Mouse (Mus musculus) spleen, adult 2 months (tissue): ENCODE results near the gene Olfr1105. TPM values are rescaled to one million over a fixed set of nuclear protein-coding genes. Genes with fewer than 3 reads are reported as not detected.

ENCODE experiments used
- DNase-seq, 2 experiments: peaks; one replicate each; pipeline versions ENCODE4 v3.0.0 to v3.0.0-alpha.2; 2012 to 2021; ENCODE audit warnings: low spot score in 2 of 2, low read depth in 1 of 2
- H3K27ac ChIP-seq: fragments of 200-500 bp; 2 replicates; pipeline ENCODE4 v1.5.1; 2012; ENCODE audit warnings: low read length, inconsistent platforms; ENCODE audit not compliant: insufficient read depth
- H3K27me3 ChIP-seq: fragments of 200-500 bp; 2 replicates; pipeline ENCODE4 v1.6.1; 2012; ENCODE audit warnings: mild to moderate bottlenecking, moderate library complexity, low read length, inconsistent platforms; ENCODE audit not compliant: control insufficient read depth, insufficient read depth
- H3K36me3 ChIP-seq: fragments of 200-500 bp; 2 replicates; pipeline ENCODE4 v1.6.1; 2012; ENCODE audit warnings: mild to moderate bottlenecking, low read length, inconsistent platforms; ENCODE audit not compliant: control insufficient read depth, insufficient read depth
- H3K4me1 ChIP-seq: fragments of 200-500 bp; 2 replicates; pipeline ENCODE4 v1.6.1; 2011; ENCODE audit warnings: inconsistent platforms; ENCODE audit not compliant: control insufficient read depth, insufficient read depth, insufficient read length
- H3K4me3 ChIP-seq: fragments of 200-500 bp; 2 replicates; pipeline ENCODE4 v1.5.1; 2011; ENCODE audit warnings: mild to moderate bottlenecking, inconsistent platforms; ENCODE audit not compliant: insufficient read depth, insufficient read length; ENCODE audit errors: extremely low read depth
- CTCF ChIP-seq: fragments of 200-500 bp; IDR thresholded peaks from 2 replicates; pipeline ENCODE4 v1.5.1; 2011; ENCODE audit warnings: mild to moderate bottlenecking, inconsistent platforms; ENCODE audit not compliant: insufficient read depth, insufficient read length, insufficient replicate concordance; ENCODE audit errors: extremely low read depth
- POLR2A ChIP-seq: fragments of 200-500 bp; IDR thresholded peaks from 2 replicates; pipeline ENCODE4 v1.6.1; 2011; ENCODE audit warnings: low read depth, low read length, inconsistent platforms
- WGBS: fragments of 180-500 bp; shearing (Covaris S2); methylation state at CpG from one replicate; pipeline ENCODE4 v1.1.7; 2018; 5-methylcytosine and 5-hydroxymethylcytosine counted together
- polyA plus RNA-seq: library from polyadenylated mRNA; depleted of rRNA; stranded (reverse); fragments of >200 nt; gene quantifications from 2 replicates; pipeline ENCODE4 v1.2.3, GENCODE M21; 2012; rRNA removed

Olfr1105 gene
- not detected in 2 replicates for polyA plus RNA-seq

DNA sequence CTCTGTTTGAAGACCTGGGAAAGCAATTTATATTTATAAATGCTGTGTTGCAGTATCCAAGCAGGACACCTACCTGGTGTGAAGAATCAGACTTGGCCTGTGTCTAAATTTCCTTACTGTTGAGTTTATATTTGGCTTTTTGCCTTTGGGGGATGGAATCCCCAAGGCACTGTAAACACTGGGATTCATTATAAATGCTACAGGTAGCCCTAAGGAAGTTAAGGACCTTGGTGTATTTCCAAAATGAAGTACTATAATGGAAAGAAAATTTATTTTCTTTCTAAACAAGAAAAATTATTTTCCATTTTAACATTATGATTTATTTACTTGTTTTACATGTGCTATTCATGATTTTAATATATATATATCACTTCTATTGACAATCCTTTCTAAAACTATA, at the start of gene Olfr1105:
Gene Olfr1105 (minus strand): TSS at position 101 of the 400 bp plus-strand sequence.
- Histone ChIP-seq H3K27ac (no peak within 1 kb of the TSS), H3K4me1 (no peaks in the 10 kb centered on the region), H3K27me3 (no peaks in the 10 kb centered on the region), H3K36me3 (no peaks in the 10 kb centered on the region), H3K4me3 (no peak within 1 kb of the TSS)
- no peak for TF ChIP-seq CTCF
- no peak for TF ChIP-seq POLR2A
- no peak for DNase-seq

DNA sequence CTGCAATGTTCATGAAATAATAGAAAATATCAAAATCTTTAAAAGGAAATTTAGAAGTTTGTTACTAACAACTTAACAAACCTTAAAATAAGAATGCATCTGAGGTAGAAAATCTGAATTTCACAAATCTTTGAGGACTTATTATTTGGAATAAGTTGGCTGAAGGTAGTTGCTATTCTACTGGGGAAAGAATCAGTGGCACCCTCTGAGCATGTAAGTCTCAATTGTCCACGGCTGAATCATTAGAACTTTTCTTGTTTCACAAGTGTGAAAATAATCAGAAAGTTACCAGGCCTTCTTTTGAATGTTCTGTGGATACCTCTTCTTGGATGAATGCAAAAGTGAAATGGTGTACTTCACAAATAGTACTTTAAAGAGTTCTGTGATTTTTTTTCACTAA, 39.4 kb upstream of the Olfr1105 start, which contains the start of gene Olfr1107:
Gene Olfr1107 (minus strand): TSS at position 101 of the 400 bp plus-strand sequence.
- WGBS = 79% methylated on average over 1 of the region's 1 CpGs
- no peak within 1 kb of the TSS for H3K4me3 ChIP-seq
- H3K4me1 ChIP-seq = no peaks in the 10 kb centered on the region
- no peak for DNase-seq
- no peak within 1 kb of the TSS for H3K27ac ChIP-seq
- H3K27me3 ChIP-seq = no peaks in the 10 kb centered on the region
- TF ChIP-seq POLR2A (no peak), CTCF (no peak)
- H3K36me3 ChIP-seq = no peaks in the 10 kb centered on the region

DNA sequence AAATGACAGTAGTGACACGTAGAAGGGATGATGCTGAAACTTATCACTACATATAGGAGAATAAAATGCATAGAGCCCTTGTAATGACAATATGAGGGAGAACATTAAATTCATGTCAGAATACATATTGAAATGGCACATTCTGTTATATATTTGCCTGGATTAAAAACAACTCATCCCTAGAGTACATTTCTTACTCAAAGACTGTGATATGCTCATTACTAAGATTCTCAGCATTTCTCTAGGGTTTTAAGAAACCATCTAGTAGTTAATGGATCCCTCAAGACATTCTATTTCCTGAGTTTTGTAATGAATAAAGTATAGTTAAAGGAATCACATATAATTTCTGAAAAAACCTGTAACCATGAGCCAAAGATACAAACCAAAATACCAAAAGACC, 15.8 kb upstream of the Olfr1105 start, which contains the start of gene Olfr1106:
Gene Olfr1106 (minus strand): TSS at position 101 of the 400 bp plus-strand sequence.
- TF ChIP-seq POLR2A (no peak), CTCF (no peak)
- no peak within 1 kb of the TSS for H3K4me3 ChIP-seq
- no peak for DNase-seq
- no peaks in the 10 kb centered on the region for H3K36me3 ChIP-seq
- H3K27me3 ChIP-seq = no peaks in the 10 kb centered on the region
- H3K4me1 ChIP-seq = no peaks in the 10 kb centered on the region
- WGBS = 61% methylated on average over 1 of the region's 1 CpGs
- H3K27ac ChIP-seq = no peak within 1 kb of the TSS

DNA sequence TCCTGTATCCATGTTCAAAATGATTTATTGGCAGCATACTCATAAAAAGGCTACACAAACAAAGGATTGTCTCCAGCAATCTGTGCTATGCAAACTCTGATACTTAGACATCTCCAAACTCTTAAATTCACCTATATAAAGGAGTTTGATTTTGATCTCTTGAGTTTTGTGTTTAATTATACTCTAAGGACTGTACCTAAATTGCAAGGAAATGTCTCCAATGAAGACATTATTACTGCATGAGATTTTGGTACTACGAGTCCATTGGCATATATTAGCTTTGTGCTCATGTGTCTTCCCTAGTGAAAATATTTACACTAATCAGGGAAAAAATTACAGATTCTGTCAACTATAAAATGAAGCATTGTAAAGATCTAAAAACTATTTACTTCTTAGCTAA, 9.4 kb downstream of the Olfr1105 start, which contains the start of gene Olfr1104:
Gene Olfr1104 (minus strand): TSS at position 101 of the 400 bp plus-strand sequence.
- no peak for TF ChIP-seq CTCF
- TF ChIP-seq POLR2A = no peak
- no peak within 1 kb of the TSS for H3K27ac ChIP-seq
- H3K36me3 ChIP-seq = no peaks in the 10 kb centered on the region
- WGBS = 78% methylated on average over 1 of the region's 1 CpGs
- no peaks in the 10 kb centered on the region for H3K4me1 ChIP-seq
- no peak for DNase-seq
- H3K4me3 ChIP-seq = no peak within 1 kb of the TSS
- no peaks in the 10 kb centered on the region for H3K27me3 ChIP-seq

DNA sequence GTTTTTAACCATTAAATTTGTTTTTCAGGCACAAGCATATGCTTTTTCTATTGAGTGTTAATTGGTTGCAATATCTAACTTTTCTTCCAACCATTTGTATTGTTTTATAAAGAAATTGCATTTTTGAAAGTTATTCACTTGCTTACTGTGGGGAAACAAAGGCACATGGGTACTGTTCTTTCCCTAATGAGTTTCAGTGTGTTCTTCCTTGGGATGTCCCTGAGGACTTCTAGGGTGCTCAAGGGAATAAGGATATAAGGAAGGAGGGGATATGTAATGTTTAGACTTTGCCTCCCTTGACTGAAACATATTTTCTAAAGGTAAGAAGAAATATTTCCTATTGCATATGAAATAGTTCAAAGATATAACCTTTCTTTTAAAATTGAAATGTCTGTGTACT, 38.2 kb downstream of the Olfr1105 start, which contains the start of gene Olfr1102:
Gene Olfr1102 (plus strand): TSS at position 301 of the 400 bp plus-strand sequence.
- Histone ChIP-seq H3K27me3 (no peaks in the 10 kb centered on the region), H3K36me3 (no peaks in the 10 kb centered on the region), H3K4me3 (no peak within 1 kb of the TSS), H3K4me1 (no peaks in the 10 kb centered on the region), H3K27ac (no peak within 1 kb of the TSS)
- DNase-seq = no peak
- no peak for TF ChIP-seq CTCF
- TF ChIP-seq POLR2A = no peak

DNA sequence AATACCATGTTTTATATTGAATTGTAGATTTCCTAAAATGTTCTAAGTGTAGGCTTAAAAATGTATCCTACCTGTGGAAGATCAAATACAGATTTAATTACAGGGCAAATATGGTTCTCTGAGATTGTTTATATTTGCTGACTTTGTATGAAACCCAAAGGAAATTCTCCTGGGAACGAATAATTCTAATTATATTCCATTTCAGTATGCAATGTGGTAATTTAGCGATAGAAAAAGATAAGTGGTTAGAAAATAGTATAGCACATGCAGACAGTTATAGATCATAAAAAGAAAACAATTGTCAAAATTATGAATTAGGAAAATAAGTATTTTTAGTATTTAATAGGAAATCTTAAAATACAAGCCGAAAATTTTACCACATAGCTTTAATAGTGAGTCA, 45.2 kb downstream of the Olfr1105 start, which contains the start of gene Olfr1101:
Gene Olfr1101 (minus strand): TSS at position 101 of the 400 bp plus-strand sequence.
- no peaks in the 10 kb centered on the region for H3K27me3 ChIP-seq
- DNase-seq = no peak
- no peak within 1 kb of the TSS for H3K4me3 ChIP-seq
- H3K36me3 ChIP-seq = no peaks in the 10 kb centered on the region
- WGBS = 75% methylated on average over 3 of the region's 3 CpGs
- TF ChIP-seq POLR2A (no peak), CTCF (no peak)
- H3K4me1 ChIP-seq = no peaks in the 10 kb centered on the region
- no peak within 1 kb of the TSS for H3K27ac ChIP-seq

Other genes with a start within 250 kb of the Olfr1105 start
- gene Olfr141, start 226.5 kb downstream of the Olfr1105 start, polyA plus RNA-seq = not detected in 2 replicates
- gene Olfr1094, start 211.9 kb downstream of the Olfr1105 start, polyA plus RNA-seq = not detected in 2 replicates
- not detected in 2 replicates for gene Olfr1095, start 184.8 kb downstream of the Olfr1105 start, polyA plus RNA-seq
- gene Gm13723, start 161.7 kb downstream of the Olfr1105 start, polyA plus RNA-seq = not detected in 2 replicates
- not detected in 2 replicates for gene Olfr1097, start 144.3 kb downstream of the Olfr1105 start, polyA plus RNA-seq
- not detected in 2 replicates for gene Olfr1098, start 112.0 kb downstream of the Olfr1105 start, polyA plus RNA-seq
- gene Olfr1099, start 75.8 kb downstream of the Olfr1105 start, polyA plus RNA-seq = not detected in 2 replicates
- not detected in 2 replicates for gene Olfr1100, start 56.6 kb downstream of the Olfr1105 start, polyA plus RNA-seq
- gene Olfr1101, start 45.3 kb downstream of the Olfr1105 start, polyA plus RNA-seq = not detected in 2 replicates
- not detected in 2 replicates for gene Olfr1102, start 38.1 kb downstream of the Olfr1105 start, polyA plus RNA-seq
- gene Olfr1104, start 9.5 kb downstream of the Olfr1105 start, polyA plus RNA-seq = not detected in 2 replicates
- not detected in 2 replicates for gene Olfr1106, start 15.7 kb upstream of the Olfr1105 start, polyA plus RNA-seq
- gene Olfr1107, start 39.3 kb upstream of the Olfr1105 start, polyA plus RNA-seq = not detected in 2 replicates
- gene Olfr1109, start 59.5 kb upstream of the Olfr1105 start, polyA plus RNA-seq = not detected in 2 replicates
- gene Olfr259, start 78.0 kb upstream of the Olfr1105 start, polyA plus RNA-seq = not detected in 2 replicates
- gene Olfr1110, start 103.8 kb upstream of the Olfr1105 start, polyA plus RNA-seq = not detected in 2 replicates
- not detected in 2 replicates for gene Olfr1111, start 116.1 kb upstream of the Olfr1105 start, polyA plus RNA-seq
- gene Olfr1112, start 151.3 kb upstream of the Olfr1105 start, polyA plus RNA-seq = not detected in 2 replicates
- not detected in 2 replicates for gene Olfr1113, start 172.4 kb upstream of the Olfr1105 start, polyA plus RNA-seq
- gene Olfr1115, start 211.5 kb upstream of the Olfr1105 start, polyA plus RNA-seq = not detected in 2 replicates
- not detected in 2 replicates for gene Olfr1116, start 231.0 kb upstream of the Olfr1105 start, polyA plus RNA-seq